Mouse (Mus musculus): ENCODE measurements around the gene Fam71f1. TPM values are rescaled to one million over a fixed set of nuclear protein-coding genes. Genes with fewer than 3 reads are reported as not detected.

The Fam71f1 gene
- total RNA-seq, 2 experiments from 2014 or later = not detected

Other genes with a start within 250 kb of the Fam71f1 start
- gene Rbm28, start 154.1 kb upstream of the Fam71f1 start, total RNA-seq (2021) = 10 to 100 TPM; 35.5 to 37.3 TPM
- gene Prrt4, start 139.6 kb upstream of the Fam71f1 start, total RNA-seq (2021) = 1 to 10 TPM; 4.7 to 5.5 TPM
- gene Impdh1, start 102.8 kb upstream of the Fam71f1 start, total RNA-seq (2021) = 10 to 100 TPM; 86.5 to 99.2 TPM
- gene Hilpda, start 46.7 kb upstream of the Fam71f1 start, total RNA-seq (2021) = 1 to 10 TPM; 5.7 to 6.5 TPM
- under 1 TPM in 1 of 2 experiments, not detected in 1; 0.44 TPM for gene Fam71f2, start 39.5 kb upstream of the Fam71f1 start, total RNA-seq (2021)
- 10 to 100 TPM; 88.7 to 89.1 TPM for gene Calu, start 28.9 kb downstream of the Fam71f1 start, total RNA-seq (2021)
- under 1 TPM; 0.33 to 0.66 TPM for gene Opn1sw, start 69.3 kb downstream of the Fam71f1 start, total RNA-seq (2021)
- 100 to 1,000 TPM in 1 of 2 experiments, 10 to 100 TPM in 1; 90.1 to 104 TPM for gene Ccdc136, start 77.2 kb downstream of the Fam71f1 start, total RNA-seq (2021)
- 1 to 10 TPM; 2.0 to 2.2 TPM for gene Flnc, start 114.1 kb downstream of the Fam71f1 start, total RNA-seq (2021)
- 100 to 1,000 TPM; 253 to 268 TPM for gene Atp6v1f, start 148.6 kb downstream of the Fam71f1 start, total RNA-seq (2021)
- gene Atp6v1fnb, start 152.3 kb downstream of the Fam71f1 start, total RNA-seq (2021) = 1 to 10 TPM in 1 of 2 experiments, under 1 TPM in 1; 0.70 to 1.3 TPM
- gene Kcp, start 188.8 kb downstream of the Fam71f1 start, total RNA-seq (2021) = 1 to 10 TPM; 5.9 to 7.6 TPM
- gene Irf5, start 207.5 kb downstream of the Fam71f1 start, total RNA-seq (2021) = 1 to 10 TPM; 3.6 to 4.9 TPM